Mouse (Mus musculus): Measurements from ENCODE around the gene Ccdc62.

DNA sequence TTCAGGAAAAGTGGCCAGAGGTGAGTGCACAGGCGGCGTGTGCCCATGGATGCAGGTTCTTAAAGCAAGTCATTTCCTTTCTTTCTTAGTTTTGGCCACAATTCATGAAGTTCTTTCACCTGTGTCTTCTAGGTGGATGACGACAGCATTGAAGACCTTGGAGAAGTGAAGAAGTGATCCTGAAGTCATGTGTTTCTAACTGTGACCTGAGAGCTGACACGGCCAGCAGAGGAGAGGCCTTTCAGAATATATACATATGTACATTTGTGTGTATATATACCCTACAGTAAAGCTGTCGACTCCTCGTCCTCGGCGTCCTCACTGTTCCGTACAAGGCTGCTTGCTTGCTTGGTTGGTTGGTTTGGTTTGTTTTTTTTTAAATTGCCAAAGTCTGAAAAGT is 3.4 kb upstream of the Ccdc62 start, which contains the start of gene Gm43518:
- TF ChIP-seq POLR2A (IDR thresholded peaks at IDR 0.05; ENCODE audit: borderline replicate concordance, low read depth, low read length) = no peak
- TF ChIP-seq CTCF (IDR thresholded peaks at IDR 0.05; ENCODE audit: low read depth, low read length) = no peak
